Mouse (Mus musculus): ENCODE results near the gene Pes1. TPM values are rescaled to one million over a fixed set of nuclear protein-coding genes. Genes with fewer than 3 reads are reported as not detected.
"Not testable (repeated sequence)": the region's sequence is repeated elsewhere in the genome, so short reads cannot be mapped to it uniquely, and the experiment has no call there.

The Pes1 gene
- polyA plus RNA-seq, 1 experiment from 2014 or later: 78.0 TPM

GRCm38 (mm10) chr11:3954876-3955275 is 8.9 kb upstream of the Pes1 start:
- H3K9me3 ChIP-seq (ENCODE audit: control insufficient read depth, low read length); ATAC-seq (ENCODE audit: low read depth): not testable (repeated sequence)
- 83% methylated on average over 5 of the region's 5 CpGs for WGBS

GRCm38 (mm10) chr11:3955371-3955770 is 8.4 kb upstream of the Pes1 start:
- H3K4me3 ChIP-seq (ENCODE audit: low read length); H3K9me3 ChIP-seq (ENCODE audit: control insufficient read depth, low read length); H3K27me3 ChIP-seq (ENCODE audit: control insufficient read depth, insufficient read depth, low read depth, low read length); H3K9ac ChIP-seq (ENCODE audit: low read length); ATAC-seq (ENCODE audit: low read depth); H3K4me2 ChIP-seq (ENCODE audit: low read depth, low read length); H3K4me1 ChIP-seq (replicated peaks; ENCODE audit: control insufficient read depth, insufficient read depth, low read length); H3K27ac ChIP-seq (ENCODE audit: low read length); H3K36me3 ChIP-seq (ENCODE audit: control insufficient read depth, insufficient read depth, low read length): not testable (repeated sequence)
- WGBS: 70% methylated on average over 4 of the region's 4 CpGs

More at GRCm38 (mm10) chr11:3954876-3955275, 8.9 kb upstream of the Pes1 start:
- H3K4me1 ChIP-seq (replicated peaks; ENCODE audit: control insufficient read depth, insufficient read depth, low read length); H3K27ac ChIP-seq (ENCODE audit: low read length); H3K36me3 ChIP-seq (ENCODE audit: control insufficient read depth, insufficient read depth, low read length); H3K4me2 ChIP-seq (ENCODE audit: low read depth, low read length); H3K27me3 ChIP-seq (ENCODE audit: control insufficient read depth, insufficient read depth, low read depth, low read length); H3K4me3 ChIP-seq (ENCODE audit: low read length); H3K9ac ChIP-seq (ENCODE audit: low read length): not testable (repeated sequence)

DNA sequence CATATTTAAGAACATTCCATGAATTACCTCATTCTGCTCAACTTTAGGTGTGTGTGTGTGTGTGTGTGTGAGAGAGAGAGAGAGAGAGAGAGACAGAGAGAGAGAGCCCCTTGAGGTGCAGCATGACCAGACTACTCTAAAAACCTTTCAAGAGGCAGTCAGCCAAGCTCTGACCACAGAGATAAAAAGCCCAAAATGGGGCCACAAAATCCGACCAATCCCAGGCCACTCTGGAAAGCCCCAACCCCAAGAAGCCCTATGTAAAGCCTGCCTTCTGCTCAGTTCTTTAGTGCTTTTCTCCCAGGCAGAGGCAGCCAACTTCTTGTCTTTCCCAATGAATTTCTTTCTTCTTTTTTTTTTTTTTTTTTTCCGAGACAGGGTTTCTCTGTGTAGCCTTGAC is 2.9 kb upstream of the Pes1 start:
- Histone ChIP-seq H3K4me2 (ENCODE audit: low read depth, low read length) (no peak overlapping the region), H3K4me3 (ENCODE audit: low read length) (no peak overlapping the region), H3K27ac (ENCODE audit: low read length) (no peak overlapping the region), H3K27me3 (ENCODE audit: control insufficient read depth, insufficient read depth, low read depth, low read length) (no peaks in the 10 kb centered on the region), H3K4me1 (replicated peaks; ENCODE audit: control insufficient read depth, insufficient read depth, low read length) (peaks cover 10% of the 10 kb centered on the region), H3K9me3 (ENCODE audit: control insufficient read depth, low read length) (no peaks in the 10 kb centered on the region), H3K36me3 (ENCODE audit: control insufficient read depth, insufficient read depth, low read length) (no peaks in the 10 kb centered on the region), H3K9ac (ENCODE audit: low read length) (no peak overlapping the region)
- ATAC-seq (ENCODE audit: low read depth): no peak
- 48% methylated on average over 2 of the region's 2 CpGs for WGBS

GRCm38 (mm10) chr11:3961761-3962160 is 2.0 kb upstream of the Pes1 start:
- Histone ChIP-seq H3K27me3 (ENCODE audit: control insufficient read depth, insufficient read depth, low read depth, low read length) (no peaks in the 10 kb centered on the region), H3K4me2 (ENCODE audit: low read depth, low read length) (no peak overlapping the region), H3K36me3 (ENCODE audit: control insufficient read depth, insufficient read depth, low read length) (no peaks in the 10 kb centered on the region), H3K4me1 (replicated peaks; ENCODE audit: control insufficient read depth, insufficient read depth, low read length) (peaks cover 10% of the 10 kb centered on the region), H3K9me3 (ENCODE audit: control insufficient read depth, low read length) (no peaks in the 10 kb centered on the region), H3K9ac (ENCODE audit: low read length) (no peak overlapping the region), H3K4me3 (ENCODE audit: low read length) (no peak overlapping the region), H3K27ac (ENCODE audit: low read length) (no peak overlapping the region)
- 54% methylated on average over 3 of the region's 3 CpGs for WGBS
- no peak for ATAC-seq (ENCODE audit: low read depth)

- no peaks in the 10 kb centered on the region for H3K9me3 ChIP-seq (ENCODE audit: control insufficient read depth, low read length)
- H3K4me1 ChIP-seq (replicated peaks; ENCODE audit: control insufficient read depth, insufficient read depth, low read length): peaks cover 10% of the 10 kb centered on the region
- H3K36me3 ChIP-seq (ENCODE audit: control insufficient read depth, insufficient read depth, low read length): peaks cover under 1% of the 10 kb centered on the region; the same call in 1 of the 2 replicates
- WGBS: 79% methylated on average over 10 of the region's 10 CpGs
- peak overlapping the region; percentile 38; the same call in 1 of the 2 replicates for H3K9ac ChIP-seq (ENCODE audit: low read length)
- H3K27ac ChIP-seq (ENCODE audit: low read length): no peak overlapping the region; the same call in 1 of the 2 replicates
- H3K4me3 ChIP-seq (ENCODE audit: low read length): peak overlapping the region; percentile 85
- H3K27me3 ChIP-seq (ENCODE audit: control insufficient read depth, insufficient read depth, low read depth, low read length): no peaks in the 10 kb centered on the region
- H3K4me2 ChIP-seq (ENCODE audit: low read depth, low read length): peak overlapping the region; percentile 88
- no peak for ATAC-seq (ENCODE audit: low read depth)
These were observed 620 bp upstream of the Pes1 start for GRCm38 (mm10) chr11:3963155-3963554.

GRCm38 (mm10) chr11:3964416-3965172 is 819 bp downstream of the Pes1 start:
- whole genome bisulfite sequencing: 10% methylated on average over 11 of the region's 11 CpGs
- H3K36me3 ChIP-seq (ENCODE audit: control insufficient read depth, insufficient read depth, low read length): peaks cover 8% of the 10 kb centered on the region
- H3K4me2 ChIP-seq (ENCODE audit: low read depth, low read length): peak overlapping the region; percentile 88
- H3K9ac ChIP-seq (ENCODE audit: low read length): peak overlapping the region; percentile 86
- peaks cover 10% of the 10 kb centered on the region for H3K4me1 ChIP-seq (replicated peaks; ENCODE audit: control insufficient read depth, insufficient read depth, low read length)
- no peak for ATAC-seq (ENCODE audit: low read depth)
- H3K9me3 ChIP-seq (ENCODE audit: control insufficient read depth, low read length): no peaks in the 10 kb centered on the region
- no peaks in the 10 kb centered on the region for H3K27me3 ChIP-seq (ENCODE audit: control insufficient read depth, insufficient read depth, low read depth, low read length)
- no peak overlapping the region; the same call in 1 of the 2 replicates for H3K27ac ChIP-seq (ENCODE audit: low read length)
- peak overlapping the region; percentile 85 for H3K4me3 ChIP-seq (ENCODE audit: low read length)

- 82% methylated on average over 3 of the region's 3 CpGs for WGBS
- Histone ChIP-seq H3K4me2 (ENCODE audit: low read depth, low read length) (no peak overlapping the region), H3K4me1 (replicated peaks; ENCODE audit: control insufficient read depth, insufficient read depth, low read length) (peaks cover 5% of the 10 kb centered on the region), H3K36me3 (ENCODE audit: control insufficient read depth, insufficient read depth, low read length) (peaks cover 45% of the 10 kb centered on the region), H3K4me3 (ENCODE audit: low read length) (no peak overlapping the region), H3K27me3 (ENCODE audit: control insufficient read depth, insufficient read depth, low read depth, low read length) (no peaks in the 10 kb centered on the region), H3K9ac (ENCODE audit: low read length) (no peak overlapping the region), H3K27ac (ENCODE audit: low read length) (no peak overlapping the region), H3K9me3 (ENCODE audit: control insufficient read depth, low read length) (no peaks in the 10 kb centered on the region)
- no peak for ATAC-seq (ENCODE audit: low read depth)
These were observed 6.1 kb downstream of the Pes1 start for GRCm38 (mm10) chr11:3969837-3970236.

GRCm38 (mm10) chr11:3970361-3970760 is 6.6 kb downstream of the Pes1 start:
- no peak overlapping the region for H3K27ac ChIP-seq (ENCODE audit: low read length)
- peaks cover 45% of the 10 kb centered on the region for H3K36me3 ChIP-seq (ENCODE audit: control insufficient read depth, insufficient read depth, low read length)
- no peak for ATAC-seq (ENCODE audit: low read depth)
- H3K4me3 ChIP-seq (ENCODE audit: low read length): no peak overlapping the region
- H3K27me3 ChIP-seq (ENCODE audit: control insufficient read depth, insufficient read depth, low read depth, low read length): no peaks in the 10 kb centered on the region
- peaks cover under 1% of the 10 kb centered on the region; the same call in 1 of the 2 replicates for H3K4me1 ChIP-seq (replicated peaks; ENCODE audit: control insufficient read depth, insufficient read depth, low read length)
- no peaks in the 10 kb centered on the region for H3K9me3 ChIP-seq (ENCODE audit: control insufficient read depth, low read length)
- no peak overlapping the region for H3K4me2 ChIP-seq (ENCODE audit: low read depth, low read length)
- H3K9ac ChIP-seq (ENCODE audit: low read length): no peak overlapping the region
- 91% methylated on average over 7 of the region's 7 CpGs for WGBS

DNA sequence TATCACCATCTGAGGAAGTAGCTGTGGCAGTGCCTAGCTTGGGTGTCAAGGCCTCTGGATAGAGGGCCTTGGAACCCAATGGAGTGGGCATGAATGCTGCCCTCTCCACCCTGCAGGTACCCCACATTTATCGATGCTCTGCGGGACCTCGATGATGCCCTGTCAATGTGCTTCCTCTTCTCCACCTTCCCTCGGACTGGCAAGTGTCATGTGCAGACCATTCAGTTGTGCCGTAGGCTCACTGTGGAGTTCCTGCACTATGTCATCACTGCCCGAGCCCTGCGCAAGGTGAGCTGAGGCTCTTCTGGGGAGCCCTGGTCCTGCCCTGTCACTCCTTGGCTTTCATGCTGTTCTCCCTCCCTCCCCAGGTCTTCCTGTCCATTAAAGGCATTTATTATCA is 9.3 kb downstream of the Pes1 start:
- Histone ChIP-seq H3K4me2 (ENCODE audit: low read depth, low read length) (no peak overlapping the region), H3K9ac (ENCODE audit: low read length) (no peak overlapping the region), H3K9me3 (ENCODE audit: control insufficient read depth, low read length) (no peaks in the 10 kb centered on the region), H3K36me3 (ENCODE audit: control insufficient read depth, insufficient read depth, low read length) (peaks cover 62% of the 10 kb centered on the region), H3K27me3 (ENCODE audit: control insufficient read depth, insufficient read depth, low read depth, low read length) (no peaks in the 10 kb centered on the region), H3K4me1 (replicated peaks; ENCODE audit: control insufficient read depth, insufficient read depth, low read length) (no peaks in the 10 kb centered on the region), H3K27ac (ENCODE audit: low read length) (no peak overlapping the region), H3K4me3 (ENCODE audit: low read length) (no peak overlapping the region)
- ATAC-seq (ENCODE audit: low read depth): no peak
- 93% methylated on average over 7 of the region's 7 CpGs for WGBS

Data from lung, embryonic 16.5 days (tissue).